Mouse (Mus musculus): ENCODE results near the gene Nhsl2. TPM values are rescaled to one million over a fixed set of nuclear protein-coding genes. Genes with fewer than 3 reads are reported as not detected.

The Nhsl2 gene
- polyA plus RNA-seq, 1 experiment from 2014 or later: 4.9 TPM

GRCm38 (mm10) chrX:102018890-102019289 is 169.7 kb downstream of the Nhsl2 start:
- Histone ChIP-seq H3K9ac (replicated peaks; ENCODE audit: low read depth, low read length) (no peak overlapping the region), H3K4me1 (replicated peaks; ENCODE audit: control insufficient read depth, insufficient read depth, low read length) (no peaks in the 10 kb centered on the region), H3K4me2 (ENCODE audit: low read length) (no peak overlapping the region), H3K27me3 (replicated peaks; ENCODE audit: control insufficient read depth, insufficient read depth, low read length) (0 out of 2 replicates have a peak, but pooled peaks cover 5% of the 10 kb centered on the region), H3K4me3 (replicated peaks; ENCODE audit: low read length) (no peak overlapping the region), H3K36me3 (ENCODE audit: control insufficient read depth, insufficient read depth) (no peaks in the 10 kb centered on the region), H3K9me3 (ENCODE audit: control insufficient read depth, low read length) (no peaks in the 10 kb centered on the region), H3K27ac (ENCODE audit: low read length) (no peak overlapping the region)
- no peak for ATAC-seq
- 48% methylated on average over 3 of the region's 3 CpGs for WGBS

- no peak overlapping the region for H3K4me2 ChIP-seq (ENCODE audit: low read length)
- 83% methylated on average over 7 of the region's 7 CpGs for WGBS
- ATAC-seq: no peak
Measured at GRCm38 (mm10) chrX:102019471-102020240, 170.5 kb downstream of the Nhsl2 start.

GRCm38 (mm10) chrX:102024976-102025375 is 175.8 kb downstream of the Nhsl2 start:
- H3K4me3 ChIP-seq (replicated peaks; ENCODE audit: low read length): no peak overlapping the region
- ATAC-seq: no peak

More at GRCm38 (mm10) chrX:102019471-102020240, 170.5 kb downstream of the Nhsl2 start:
- Histone ChIP-seq H3K4me1 (replicated peaks; ENCODE audit: control insufficient read depth, insufficient read depth, low read length) (no peaks in the 10 kb centered on the region), H3K27me3 (replicated peaks; ENCODE audit: control insufficient read depth, insufficient read depth, low read length) (0 out of 2 replicates have a peak, but pooled peaks cover 5% of the 10 kb centered on the region), H3K9ac (replicated peaks; ENCODE audit: low read depth, low read length) (no peak overlapping the region), H3K9me3 (ENCODE audit: control insufficient read depth, low read length) (no peaks in the 10 kb centered on the region), H3K36me3 (ENCODE audit: control insufficient read depth, insufficient read depth) (no peaks in the 10 kb centered on the region), H3K4me3 (replicated peaks; ENCODE audit: low read length) (no peak overlapping the region), H3K27ac (ENCODE audit: low read length) (no peak overlapping the region)

GRCm38 (mm10) chrX:102031851-102032250 is 182.7 kb downstream of the Nhsl2 start:
- 51% methylated on average over 6 of the region's 6 CpGs for WGBS
- Histone ChIP-seq H3K9ac (replicated peaks; ENCODE audit: low read depth, low read length) (no peak overlapping the region), H3K9me3 (ENCODE audit: control insufficient read depth, low read length) (no peaks in the 10 kb centered on the region), H3K27ac (ENCODE audit: low read length) (no peak overlapping the region), H3K4me3 (replicated peaks; ENCODE audit: low read length) (no peak overlapping the region), H3K4me1 (replicated peaks; ENCODE audit: control insufficient read depth, insufficient read depth, low read length) (no peaks in the 10 kb centered on the region), H3K36me3 (ENCODE audit: control insufficient read depth, insufficient read depth) (no peaks in the 10 kb centered on the region), H3K4me2 (ENCODE audit: low read length) (no peak overlapping the region), H3K27me3 (replicated peaks; ENCODE audit: control insufficient read depth, insufficient read depth, low read length) (no peaks in the 10 kb centered on the region)
- no peak; the same call in 1 of the 2 replicates for ATAC-seq

More at GRCm38 (mm10) chrX:102024976-102025375, 175.8 kb downstream of the Nhsl2 start:
- WGBS: 80% methylated on average over 3 of the region's 3 CpGs
- H3K4me1 ChIP-seq (replicated peaks; ENCODE audit: control insufficient read depth, insufficient read depth, low read length): no peaks in the 10 kb centered on the region
- no peak overlapping the region for H3K9ac ChIP-seq (replicated peaks; ENCODE audit: low read depth, low read length)
- no peaks in the 10 kb centered on the region for H3K9me3 ChIP-seq (ENCODE audit: control insufficient read depth, low read length)
- no peaks in the 10 kb centered on the region for H3K36me3 ChIP-seq (ENCODE audit: control insufficient read depth, insufficient read depth)
- no peak overlapping the region for H3K4me2 ChIP-seq (ENCODE audit: low read length)
- 0 out of 2 replicates have a peak, but pooled peaks cover 2% of the 10 kb centered on the region for H3K27me3 ChIP-seq (replicated peaks; ENCODE audit: control insufficient read depth, insufficient read depth, low read length)
- H3K27ac ChIP-seq (ENCODE audit: low read length): no peak overlapping the region

- Histone ChIP-seq H3K4me3 (replicated peaks; ENCODE audit: low read length) (no peak overlapping the region), H3K27me3 (replicated peaks; ENCODE audit: control insufficient read depth, insufficient read depth, low read length) (no peaks in the 10 kb centered on the region), H3K4me1 (replicated peaks; ENCODE audit: control insufficient read depth, insufficient read depth, low read length) (no peaks in the 10 kb centered on the region), H3K4me2 (ENCODE audit: low read length) (no peak overlapping the region), H3K27ac (ENCODE audit: low read length) (no peak overlapping the region), H3K36me3 (ENCODE audit: control insufficient read depth, insufficient read depth) (no peaks in the 10 kb centered on the region), H3K9ac (replicated peaks; ENCODE audit: low read depth, low read length) (no peak overlapping the region), H3K9me3 (ENCODE audit: control insufficient read depth, low read length) (no peaks in the 10 kb centered on the region)
- WGBS: 36% methylated on average over 8 of the region's 8 CpGs
- ATAC-seq: 0 out of 2 replicates have a peak, but pooled peaks have one; percentile 33
Measured at GRCm38 (mm10) chrX:102032431-102032830, 183.2 kb downstream of the Nhsl2 start.

GRCm38 (mm10) chrX:102033566-102033965 is 184.4 kb downstream of the Nhsl2 start:
- Histone ChIP-seq H3K4me1 (replicated peaks; ENCODE audit: control insufficient read depth, insufficient read depth, low read length) (no peaks in the 10 kb centered on the region), H3K36me3 (ENCODE audit: control insufficient read depth, insufficient read depth) (no peaks in the 10 kb centered on the region), H3K9ac (replicated peaks; ENCODE audit: low read depth, low read length) (no peak overlapping the region), H3K27me3 (replicated peaks; ENCODE audit: control insufficient read depth, insufficient read depth, low read length) (no peaks in the 10 kb centered on the region), H3K4me2 (ENCODE audit: low read length) (no peak overlapping the region), H3K27ac (ENCODE audit: low read length) (no peak overlapping the region), H3K9me3 (ENCODE audit: control insufficient read depth, low read length) (no peaks in the 10 kb centered on the region), H3K4me3 (replicated peaks; ENCODE audit: low read length) (no peak overlapping the region)
- 64% methylated on average over 1 of the region's 2 CpGs for WGBS
- ATAC-seq: no peak

- no peak for ATAC-seq
- Histone ChIP-seq H3K4me3 (replicated peaks; ENCODE audit: low read length) (no peak overlapping the region), H3K36me3 (ENCODE audit: control insufficient read depth, insufficient read depth) (no peaks in the 10 kb centered on the region), H3K9ac (replicated peaks; ENCODE audit: low read depth, low read length) (no peak overlapping the region), H3K4me1 (replicated peaks; ENCODE audit: control insufficient read depth, insufficient read depth, low read length) (no peaks in the 10 kb centered on the region), H3K27ac (ENCODE audit: low read length) (no peak overlapping the region), H3K27me3 (replicated peaks; ENCODE audit: control insufficient read depth, insufficient read depth, low read length) (no peaks in the 10 kb centered on the region), H3K4me2 (ENCODE audit: low read length) (no peak overlapping the region), H3K9me3 (ENCODE audit: control insufficient read depth, low read length) (no peaks in the 10 kb centered on the region)
- 42% methylated on average over 3 of the region's 3 CpGs for WGBS
Measured at GRCm38 (mm10) chrX:102035671-102036070, 186.5 kb downstream of the Nhsl2 start.

- Histone ChIP-seq H3K27me3 (replicated peaks; ENCODE audit: control insufficient read depth, insufficient read depth, low read length) (no peaks in the 10 kb centered on the region; the same call in 1 of the 2 replicates), H3K4me3 (replicated peaks; ENCODE audit: low read length) (no peak overlapping the region), H3K27ac (ENCODE audit: low read length) (no peak overlapping the region), H3K9ac (replicated peaks; ENCODE audit: low read depth, low read length) (no peak overlapping the region), H3K4me1 (replicated peaks; ENCODE audit: control insufficient read depth, insufficient read depth, low read length) (no peaks in the 10 kb centered on the region), H3K36me3 (ENCODE audit: control insufficient read depth, insufficient read depth) (no peaks in the 10 kb centered on the region), H3K9me3 (ENCODE audit: control insufficient read depth, low read length) (no peaks in the 10 kb centered on the region), H3K4me2 (ENCODE audit: low read length) (no peak overlapping the region)
- no peak for ATAC-seq
- WGBS: 71% methylated on average over 3 of the region's 3 CpGs
Measured at GRCm38 (mm10) chrX:102036866-102037361, 187.7 kb downstream of the Nhsl2 start.

- Histone ChIP-seq H3K36me3 (ENCODE audit: control insufficient read depth, insufficient read depth) (no peaks in the 10 kb centered on the region), H3K4me3 (replicated peaks; ENCODE audit: low read length) (no peak overlapping the region), H3K9ac (replicated peaks; ENCODE audit: low read depth, low read length) (no peak overlapping the region), H3K4me2 (ENCODE audit: low read length) (no peak overlapping the region), H3K4me1 (replicated peaks; ENCODE audit: control insufficient read depth, insufficient read depth, low read length) (no peaks in the 10 kb centered on the region), H3K27me3 (replicated peaks; ENCODE audit: control insufficient read depth, insufficient read depth, low read length) (no peaks in the 10 kb centered on the region; the same call in 1 of the 2 replicates), H3K27ac (ENCODE audit: low read length) (no peak overlapping the region), H3K9me3 (ENCODE audit: control insufficient read depth, low read length) (no peaks in the 10 kb centered on the region)
- no peak for ATAC-seq
- 42% methylated on average over 2 of the region's 2 CpGs for WGBS
Measured at GRCm38 (mm10) chrX:102037506-102037905, 188.3 kb downstream of the Nhsl2 start.

Data from forebrain, embryonic 16.5 days (tissue).